ENCODE assay signal across 21 mouse cellular contexts in genomic region chr8:103463557-103463956, GRCm38 (mm10).
DNase-seq lines count a peak whose midpoint lies in the region; TF ChIP-seq lines count a peak whose summit lies in the region.
"Had no signal": no experiment of that assay in that cellular context is flagged by ENCODE, and none has a peak within 500 bp of the region (broad histone marks: within the 10 kb centered on the region; RNA-seq: fewer than 3 reads in every experiment).

No protein-coding gene starts in this region.

- H3K9me3 ChIP-seq in heart, embryonic 10.5 days, result no peaks in the 10 kb centered on the region
- H3K9me3 ChIP-seq: embryonic facial prominence, embryonic 15.5 days had no signal

- DNase-seq in heart, embryonic 10.5 days (ENCODE audit: low spot score), result peak; percentile 66
- DNase-seq in heart, adult 18-20 months, result no peak
- peak; percentile 29 to 33 for DNase-seq in kidney, postnatal 4 days
- DNase-seq in kidney, postnatal 25 days, result no peak
- peak; percentile 16 for DNase-seq in 3T3-L1 (ENCODE audit: low read depth, low spot score)
- DNase-seq: adrenal gland, adult 8-10 months; adrenal gland, postnatal 25 days; cerebellum, adult 11-12 months; cerebellum, adult 8-10 months; cerebellum, postnatal 10 days; cerebellum, postnatal 36 days; embryo, embryonic 11 days; gastrocnemius, postnatal 10 days; gastrocnemius, postnatal 36 days; heart, postnatal 14 days had no signal

- no peaks in the 10 kb centered on the region for H3K27me3 ChIP-seq in heart, embryonic 10.5 days (ENCODE audit: insufficient read depth, poor library complexity, severe bottlenecking)
- H3K27me3 ChIP-seq: embryonic facial prominence, embryonic 15.5 days; heart, embryonic 13.5 days; hindbrain, embryonic 13.5 days had no signal

- H3K36me3 ChIP-seq in heart, embryonic 10.5 days, result no peaks in the 10 kb centered on the region
- H3K36me3 ChIP-seq: embryonic facial prominence, embryonic 15.5 days; forebrain, embryonic 12.5 days; heart, embryonic 13.5 days; hindbrain, embryonic 13.5 days had no signal

- no peak for TF ChIP-seq POLR2A in embryonic fibroblast, embryonic 13.5 days (IDR thresholded peaks at IDR 0.05; ENCODE audit: low read depth, low read length)

- 27% methylated on average over 4 of the region's 4 CpGs for WGBS in heart, embryonic 10.5 days

- 0 out of 2 replicates have a peak, but pooled peaks cover 4% of the 10 kb centered on the region for H3K4me1 ChIP-seq in heart, embryonic 10.5 days
- H3K4me1 ChIP-seq in embryonic fibroblast, embryonic 13.5 days (ENCODE audit: control insufficient read depth, insufficient read depth, low read length), result peaks cover 4% of the 10 kb centered on the region; the same call in 1 of the 2 replicates

- H3K27ac ChIP-seq in heart, embryonic 10.5 days, result no peak overlapping the region
- H3K27ac ChIP-seq in embryonic fibroblast, embryonic 13.5 days (ENCODE audit: insufficient read depth, low read length), result peak overlapping the region; percentile 90
- H3K27ac ChIP-seq: forebrain, embryonic 12.5 days; heart, embryonic 13.5 days; hindbrain, embryonic 13.5 days had no signal

- no peak for TF ChIP-seq CTCF in embryonic fibroblast, embryonic 13.5 days (IDR thresholded peaks at IDR 0.05; ENCODE audit: borderline replicate concordance, insufficient read depth, low read length)

- no peak overlapping the region for H3K4me3 ChIP-seq in heart, embryonic 10.5 days
- no peak overlapping the region for H3K4me3 ChIP-seq in embryonic fibroblast, embryonic 13.5 days (ENCODE audit: insufficient read depth, low read length)
- H3K4me3 ChIP-seq: embryonic facial prominence, embryonic 15.5 days; erythroblast, embryonic 14.5 days; forebrain, embryonic 12.5 days; heart, embryonic 13.5 days; hindbrain, embryonic 13.5 days had no signal

Comparison
In these comparisons a context has a peak if more than half of its experiments do, and no peak if none do; other contexts are left out.
1. DNase-seq: peak in heart, embryonic 10.5 days (single experiment), kidney, postnatal 4 days (2 of 2) and 3T3-L1 (single experiment); none in heart, adult 18-20 months (0 of 2) and kidney, postnatal 25 days (0 of 2).